Mouse (Mus musculus) cerebellum, adult 9-11 months (tissue): ENCODE data around the gene Dck.
"Not testable (repeated sequence)": the region's sequence is repeated elsewhere in the genome, so short reads cannot be mapped to it uniquely, and the experiment has no call there.

ENCODE experiments used
- DNase-seq: peaks from one replicate; pipeline ENCODE4 v3.0.0; 2022

The Dck gene

DNA sequence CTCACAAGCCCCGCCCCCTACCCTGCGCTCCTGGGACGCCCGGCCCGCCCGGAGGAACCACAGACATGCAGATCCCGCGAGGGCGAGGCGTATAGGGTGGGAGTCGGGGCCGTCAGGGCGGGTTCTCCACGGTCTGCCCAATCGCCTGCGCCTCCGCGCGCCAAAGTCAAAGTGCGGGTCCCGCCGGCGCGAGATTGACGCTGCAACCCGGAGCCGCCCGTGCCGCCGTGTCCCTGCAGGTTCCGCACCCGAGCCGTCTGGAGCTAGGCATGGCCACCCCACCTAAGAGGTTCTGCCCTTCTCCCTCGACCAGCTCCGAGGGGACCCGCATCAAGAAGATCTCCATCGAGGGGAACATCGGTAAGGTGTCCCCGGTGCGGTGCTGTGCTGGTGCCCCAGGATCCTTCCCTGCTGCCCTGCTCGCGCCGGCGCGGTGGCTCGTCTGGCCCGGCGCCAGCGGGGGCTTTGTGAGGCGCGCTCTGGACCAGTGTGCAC is at the start of gene Dck:
Dck (plus strand) TSS at position 10 of the 495 bp plus-strand sequence.
- peak; percentile 97 for DNase-seq

DNA sequence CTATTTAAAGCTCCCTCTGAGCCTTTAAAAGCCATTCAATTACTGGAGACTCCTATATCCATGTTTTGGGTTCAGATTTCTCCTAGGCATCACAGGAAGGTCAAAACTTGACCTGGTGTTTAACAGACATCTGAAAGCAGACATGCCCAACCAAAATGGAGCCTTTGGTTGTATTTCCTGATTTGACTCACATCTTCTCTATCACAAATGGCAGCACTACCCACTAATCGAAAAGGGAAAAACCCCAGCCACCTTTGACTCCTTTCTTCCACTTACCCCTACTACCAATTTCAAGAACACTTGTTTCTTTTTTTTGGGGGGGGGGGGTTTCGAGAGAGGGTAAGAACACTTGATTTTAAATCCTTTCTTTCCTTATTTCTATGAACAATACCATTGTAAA is 47.8 kb upstream of the Dck start:
- no peak for DNase-seq

DNA sequence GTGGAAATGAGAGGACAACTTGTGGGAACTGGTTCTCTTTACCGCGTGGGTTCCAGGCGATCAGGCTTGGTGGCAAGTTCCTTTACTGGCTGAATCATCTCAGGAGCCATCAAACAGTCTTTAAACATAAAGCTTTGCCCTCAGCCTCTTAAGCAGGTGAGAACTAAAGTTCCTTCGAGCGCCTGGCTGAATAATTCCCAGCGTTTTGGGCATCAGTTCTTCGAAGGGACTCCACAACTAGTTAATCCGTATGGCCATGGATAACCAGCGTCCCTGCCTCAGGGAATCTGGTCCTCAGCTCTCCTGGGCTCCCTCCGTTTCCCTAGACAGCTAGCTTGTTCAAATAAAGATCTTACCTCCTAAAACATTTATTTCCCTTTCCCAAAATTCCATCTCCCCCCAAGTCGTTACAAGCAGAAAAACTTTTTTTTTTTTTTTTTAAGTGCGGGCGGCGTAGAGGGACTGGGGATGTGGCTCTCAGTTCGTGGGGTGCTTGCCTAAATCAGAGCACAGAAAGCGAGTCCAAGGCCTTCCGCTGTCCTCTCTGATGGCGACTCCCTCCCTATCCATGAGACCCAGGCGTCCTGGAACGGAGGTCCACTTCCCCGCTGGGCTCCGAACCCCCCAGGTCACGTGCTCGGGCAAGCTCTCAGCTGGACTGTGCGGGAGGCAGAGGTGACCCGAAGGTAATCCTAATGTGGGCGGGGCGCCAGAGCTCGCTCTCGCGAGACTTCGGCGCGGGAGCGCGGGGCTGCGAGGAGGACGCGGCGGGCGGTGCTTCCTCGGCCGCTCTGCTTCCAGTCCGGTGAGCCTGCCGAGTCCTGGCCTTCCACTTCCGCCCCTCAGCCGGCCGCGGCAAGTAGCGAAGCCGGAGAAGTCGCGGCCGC is 44.4 kb upstream of the Dck start, which contains the start of gene Mob1b:
Mob1b (plus strand) TSS at position 740 of the 887 bp plus-strand sequence.
- DNase-seq: peak; percentile 97

DNA sequence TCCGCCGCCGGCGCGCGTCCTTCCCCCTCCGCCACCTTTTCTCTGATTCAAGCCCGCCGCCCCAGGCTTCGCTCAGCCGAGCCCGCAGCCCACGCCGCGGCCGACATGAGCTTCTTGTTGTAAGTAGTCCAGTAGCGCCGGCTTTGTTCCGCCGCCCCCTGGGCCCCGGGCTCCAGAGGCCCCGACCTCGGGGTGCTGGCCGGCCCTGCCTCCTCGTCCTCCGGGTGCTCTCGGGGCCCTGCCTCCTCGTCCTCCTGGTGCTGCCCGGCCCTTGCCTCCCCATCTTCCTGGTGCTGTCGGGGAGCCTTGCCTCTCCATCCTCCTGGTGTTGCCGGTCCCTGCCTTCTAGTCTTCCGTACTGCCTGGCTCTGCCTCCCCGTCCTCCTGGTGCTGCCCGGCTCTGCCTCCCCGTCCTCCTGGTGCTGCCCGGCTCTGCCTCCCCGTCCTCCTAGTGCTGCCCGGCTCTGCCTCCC is 43.8 kb upstream of the Dck start:
- DNase-seq: no peak

DNA sequence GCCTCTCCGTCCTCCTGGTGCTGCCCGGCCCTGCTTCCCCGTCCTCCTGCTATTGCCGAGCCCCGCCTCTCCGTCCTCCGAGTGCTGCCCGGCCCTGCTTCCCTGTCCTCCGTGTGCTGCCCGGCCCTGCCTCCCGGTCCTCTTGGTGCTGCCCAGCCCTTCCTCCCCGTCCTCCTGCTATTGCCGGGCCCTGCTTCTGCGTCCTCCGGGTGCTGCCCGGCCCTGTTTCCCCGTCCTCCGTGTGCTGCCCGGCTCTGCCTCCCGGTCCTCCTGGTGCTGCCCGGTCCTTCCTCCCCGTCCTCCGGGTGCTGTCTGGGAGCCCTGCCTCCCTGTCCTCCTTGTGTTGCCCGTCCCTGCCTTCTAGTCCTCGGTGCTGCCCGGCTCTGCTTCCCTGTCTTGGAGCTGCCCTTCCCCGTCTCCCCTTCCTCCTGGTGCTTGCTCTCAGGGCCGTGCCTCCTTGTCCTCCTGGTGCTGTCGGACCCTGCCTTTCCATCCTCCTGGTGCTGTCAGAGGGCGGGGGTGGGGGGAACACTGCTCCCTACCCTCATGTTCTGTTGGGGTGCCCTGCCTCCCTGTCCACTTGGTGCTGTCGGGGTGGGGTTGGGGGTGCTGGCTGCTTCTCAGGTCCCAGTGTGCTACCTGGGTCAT is 43.1 kb upstream of the Dck start:
- peak; percentile 49 for DNase-seq

GRCm38 (mm10) chr5:88722213-88722600 is 42.6 kb upstream of the Dck start:
- DNase-seq: peak; percentile 63

- no peak for DNase-seq
These were observed 40.8 kb upstream of the Dck start for GRCm38 (mm10) chr5:88724030-88724429.

- no peak for DNase-seq
These were observed 37.1 kb upstream of the Dck start for GRCm38 (mm10) chr5:88727593-88728144.

DNA sequence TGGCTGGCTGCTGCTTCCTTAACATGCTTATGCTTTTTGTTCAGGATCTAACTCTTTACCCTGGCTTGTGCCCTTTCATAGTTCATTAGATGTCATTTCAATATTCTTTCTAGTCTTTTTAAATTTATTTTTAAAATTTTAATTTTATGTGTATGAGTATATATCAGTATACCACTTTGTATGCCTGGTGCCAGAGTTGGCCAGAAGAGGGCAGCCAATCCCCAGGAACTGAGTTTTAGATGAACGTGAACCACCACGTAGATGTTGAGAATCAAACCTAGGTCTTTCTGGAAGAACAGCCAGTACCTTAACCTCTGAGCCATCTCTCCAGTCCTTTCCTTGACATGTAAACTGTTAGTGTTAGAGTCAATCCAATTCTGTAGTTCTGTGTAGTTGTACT is 30.0 kb upstream of the Dck start:
- DNase-seq: no peak

DNA sequence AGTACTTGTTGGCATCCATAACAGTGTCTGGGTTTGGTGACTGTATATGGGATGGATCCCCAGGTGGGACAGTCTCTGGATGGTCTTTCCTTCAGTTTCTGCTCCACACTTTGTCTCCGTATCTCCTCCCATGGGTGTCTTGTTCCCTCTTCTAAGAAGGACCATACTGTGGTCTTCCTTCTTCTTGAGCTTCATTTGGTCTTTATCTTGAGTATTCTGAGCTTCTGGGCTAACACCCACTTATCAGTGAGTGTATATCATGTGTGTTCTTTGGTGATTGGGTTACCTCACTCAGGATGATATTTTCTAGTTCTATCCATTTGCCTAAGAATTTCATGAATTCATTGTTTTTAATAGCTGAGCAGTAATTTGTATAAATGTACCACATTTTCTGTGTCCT is 23.7 kb upstream of the Dck start:
- DNase-seq: not testable (repeated sequence)

DNA sequence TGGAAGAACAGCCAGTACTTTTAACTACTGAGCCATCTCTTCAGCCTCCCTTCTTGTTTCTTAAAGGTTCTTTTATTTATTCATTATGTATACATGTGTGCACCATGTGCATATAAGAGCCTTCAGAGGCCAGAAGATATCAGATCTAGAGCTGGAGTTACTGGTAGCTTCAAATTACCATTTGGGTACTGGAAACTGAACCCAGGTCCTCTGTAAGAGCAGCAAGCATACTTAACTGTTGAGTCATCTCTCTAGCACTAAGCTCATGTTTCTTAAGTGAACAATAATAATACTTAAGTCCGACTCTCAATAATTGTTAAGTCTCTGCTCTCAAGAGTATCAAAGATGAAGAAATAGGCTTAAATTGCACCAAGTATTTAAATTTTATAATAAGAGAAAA is 17.0 kb upstream of the Dck start:
- no peak for DNase-seq

DNA sequence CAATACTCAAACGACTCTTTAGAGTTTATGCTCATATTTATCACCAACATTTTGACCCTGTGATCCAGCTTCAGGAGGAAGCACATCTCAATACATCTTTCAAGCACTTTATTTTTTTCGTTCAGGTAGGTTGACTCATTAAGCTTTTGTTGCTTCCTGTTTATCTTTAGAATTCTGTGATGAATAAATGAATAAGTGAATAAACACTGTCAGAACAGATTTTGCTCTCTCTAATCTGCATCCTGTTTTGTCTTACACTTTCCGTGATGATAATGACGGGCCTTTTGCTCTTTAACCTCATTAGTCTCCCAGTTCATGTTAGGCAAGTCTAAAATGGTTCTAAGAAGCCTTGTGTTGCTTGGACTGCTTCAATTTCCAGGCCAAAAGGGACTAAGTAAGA is 11.6 kb upstream of the Dck start:
- no peak for DNase-seq

GRCm38 (mm10) chr5:88762611-88763010 is 2.2 kb upstream of the Dck start:
- no peak for DNase-seq

DNA sequence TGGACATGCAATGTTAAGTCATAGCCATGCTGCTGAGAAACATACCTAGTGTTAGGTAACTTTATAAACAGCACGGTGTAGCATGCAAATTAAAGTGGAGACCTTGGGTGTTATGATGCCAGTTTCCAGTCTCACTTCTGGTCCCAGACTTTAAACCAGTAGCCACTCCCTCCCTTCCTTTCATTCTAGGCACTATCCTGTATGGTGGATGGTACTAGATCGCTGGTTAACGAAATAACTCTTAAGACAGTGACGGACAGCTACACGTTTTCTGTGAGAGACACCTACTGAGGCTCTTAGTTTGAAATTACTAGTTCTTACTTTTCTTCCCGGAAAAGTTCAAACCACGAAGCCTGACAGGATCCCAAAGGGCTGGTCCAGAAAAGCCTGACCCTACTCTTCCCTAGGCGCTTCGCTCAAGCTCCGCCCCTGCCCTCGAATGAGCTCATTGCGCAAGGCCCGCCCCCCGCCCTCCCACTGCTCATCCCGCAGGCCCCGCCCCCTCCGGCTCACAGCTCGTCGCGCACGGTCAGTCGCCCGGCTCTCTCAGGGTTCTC is 288 bp upstream of the Dck start:
- DNase-seq: no peak

DNA sequence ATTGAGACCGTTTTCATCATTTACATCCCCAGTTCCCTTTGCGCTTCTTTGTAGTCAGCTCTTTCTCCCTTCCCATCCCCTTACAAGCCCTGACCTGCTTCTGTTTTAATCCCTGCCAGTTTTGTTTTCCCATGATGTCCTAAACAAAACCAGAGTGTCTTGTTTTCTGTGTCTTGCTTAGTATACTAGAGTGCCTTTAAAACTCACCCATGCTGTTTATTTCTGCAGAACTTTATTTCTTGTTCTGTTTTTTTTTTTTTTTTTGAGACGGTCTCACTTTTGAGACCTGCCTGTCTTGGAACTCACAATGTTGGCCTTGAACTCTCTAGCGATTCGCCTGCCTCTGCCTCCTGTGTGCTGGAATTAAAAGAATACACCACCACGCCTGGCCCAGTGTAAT is 791 bp downstream of the Dck start:
- DNase-seq: no peak

DNA sequence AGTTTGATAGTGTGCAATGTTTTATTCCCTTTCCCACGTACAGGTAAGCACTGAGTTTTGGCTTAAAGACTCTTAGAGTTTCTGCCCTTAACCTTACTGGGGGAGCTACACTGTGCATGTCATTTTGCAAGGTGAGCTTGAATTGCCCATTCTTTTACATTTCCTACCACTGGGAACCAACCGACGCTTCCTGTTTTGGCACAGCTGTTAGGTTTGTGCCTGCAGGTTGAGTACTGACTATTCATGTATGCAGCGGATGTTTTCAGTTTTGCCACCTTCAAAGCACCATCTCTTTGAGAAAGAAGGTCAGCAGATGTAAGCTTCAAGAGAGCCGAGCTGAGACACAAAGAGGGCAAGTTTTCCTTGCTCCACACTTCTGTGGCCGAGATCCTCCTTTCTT is 1.3 kb downstream of the Dck start:
- DNase-seq: no peak

DNA sequence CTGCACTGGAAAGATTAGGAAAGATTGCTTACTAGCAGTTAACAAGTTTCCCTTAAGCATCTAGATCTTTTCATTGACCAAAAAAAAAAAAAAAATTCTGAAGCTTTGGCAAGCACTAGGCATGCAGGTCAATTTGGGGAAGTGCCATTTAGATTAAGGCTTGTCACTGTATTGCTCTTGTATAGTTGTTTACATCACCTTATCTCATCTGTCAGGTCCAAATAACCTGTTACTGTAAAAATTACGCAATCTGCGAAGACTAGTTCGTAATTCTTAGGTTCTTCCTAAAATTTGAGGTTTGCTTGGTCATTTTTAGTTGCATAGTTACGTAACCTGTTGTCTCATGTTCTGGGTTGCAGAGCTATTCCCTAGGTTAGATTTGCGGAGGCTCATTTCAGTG is 2.1 kb downstream of the Dck start:
- no peak for DNase-seq

DNA sequence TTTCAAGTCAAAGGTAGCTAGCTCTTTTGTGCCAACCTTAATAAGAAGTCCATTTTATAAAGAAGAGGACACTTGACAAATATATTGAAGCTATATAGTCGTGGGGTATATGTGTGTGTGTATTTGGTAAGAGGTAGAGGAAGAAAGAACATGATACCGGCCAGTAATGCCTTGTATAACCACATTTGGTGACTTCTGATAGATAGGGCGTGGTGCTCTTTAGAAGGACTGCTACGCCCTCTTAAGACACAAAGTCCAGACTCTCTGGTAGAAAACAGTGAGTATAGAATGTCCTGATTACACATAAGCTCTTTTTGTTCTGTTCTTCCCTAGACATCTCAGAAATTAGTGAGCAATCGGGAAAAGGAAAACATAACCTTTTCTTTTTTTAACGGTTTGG is 3.4 kb downstream of the Dck start:
- DNase-seq: no peak

- no peak for DNase-seq
These were observed 17.4 kb downstream of the Dck start for GRCm38 (mm10) chr5:88782072-88782765.

DNA sequence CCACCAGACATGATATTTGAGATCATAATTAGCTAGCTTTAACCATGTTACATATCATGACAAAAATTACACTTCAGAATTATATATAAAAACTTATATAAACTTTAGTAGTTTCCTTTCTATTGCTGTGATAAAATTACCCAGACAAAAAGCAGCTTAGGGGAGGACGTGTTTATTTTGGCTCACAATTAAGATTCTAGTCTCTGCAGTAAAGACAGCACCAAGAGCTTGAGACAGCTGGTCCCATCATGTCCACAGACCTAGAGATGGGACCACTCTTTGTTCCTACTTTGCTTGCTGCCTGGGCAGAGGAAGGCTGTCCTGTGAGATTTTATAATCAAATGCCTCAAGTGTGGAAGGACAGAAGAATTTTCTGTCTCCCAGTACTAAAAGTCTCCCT is 20.3 kb downstream of the Dck start:
- DNase-seq: no peak

- no peak for DNase-seq
These were observed 25.9 kb downstream of the Dck start for GRCm38 (mm10) chr5:88790675-88791074.
